Mouse (Mus musculus): ENCODE measurements around the gene Aox3. TPM values are rescaled to one million over a fixed set of nuclear protein-coding genes. Genes with fewer than 3 reads are reported as not detected.

Aox3 gene
- polyA plus RNA-seq, 1 experiment from 2014 or later = 0.20 TPM

DNA sequence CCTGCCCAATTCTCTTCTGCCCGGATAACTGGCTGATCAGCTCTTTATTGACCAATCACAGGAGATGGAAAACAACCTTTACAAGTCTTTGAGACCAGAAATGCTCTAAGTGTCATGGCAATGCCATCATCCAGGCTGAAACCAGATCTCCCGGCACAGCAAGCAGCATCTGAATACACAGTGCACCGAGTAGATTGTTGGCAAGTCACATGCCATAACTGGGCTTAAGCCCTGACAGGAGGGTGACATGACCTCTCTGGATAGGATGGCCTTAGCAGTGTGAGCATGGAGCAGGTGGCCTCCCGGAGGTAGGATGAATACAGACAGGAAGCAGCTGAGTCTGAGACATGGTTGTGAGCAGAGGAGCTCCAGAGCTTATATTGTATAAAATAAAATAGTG lies 32.5 kb upstream of the Aox3 start:
- no peak overlapping the region for H3K4me2 ChIP-seq
- no peaks in the 10 kb centered on the region for H3K9me3 ChIP-seq
- no peaks in the 10 kb centered on the region for H3K36me3 ChIP-seq (replicated peaks)
- H3K4me3 ChIP-seq (replicated peaks) = no peak overlapping the region
- H3K27me3 ChIP-seq = no peaks in the 10 kb centered on the region
- no peaks in the 10 kb centered on the region for H3K4me1 ChIP-seq
- no peak overlapping the region for H3K9ac ChIP-seq
- H3K27ac ChIP-seq = no peak overlapping the region
- WGBS = 85% methylated on average over 4 of the region's 4 CpGs
- ATAC-seq (ENCODE audit: low FRiP score) = no peak

DNA sequence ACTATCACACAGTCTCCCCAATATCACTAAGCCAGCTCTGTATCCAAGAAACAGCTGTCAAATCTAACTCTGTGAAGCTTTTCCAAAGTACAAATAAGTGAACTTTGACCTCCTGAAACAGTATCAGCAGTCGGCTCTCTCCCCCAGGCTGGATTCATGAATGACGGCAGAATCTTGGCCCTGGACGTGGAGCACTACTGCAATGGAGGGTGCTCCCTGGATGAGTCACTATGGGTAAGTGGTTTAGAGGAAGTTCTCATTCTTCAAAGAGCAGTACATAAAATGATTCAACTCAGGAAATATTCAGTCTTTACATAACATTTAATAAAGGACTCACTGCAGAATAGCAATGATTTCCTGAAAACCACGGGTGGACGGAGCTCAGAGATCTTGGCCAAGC lies 31.6 kb upstream of the Aox3 start:
- ATAC-seq (ENCODE audit: low FRiP score) = no peak
- H3K4me3 ChIP-seq (replicated peaks) = no peak overlapping the region
- no peak overlapping the region for H3K4me2 ChIP-seq
- no peaks in the 10 kb centered on the region for H3K4me1 ChIP-seq
- WGBS = 89% methylated on average over 5 of the region's 5 CpGs
- H3K36me3 ChIP-seq (replicated peaks) = no peaks in the 10 kb centered on the region
- H3K9ac ChIP-seq = no peak overlapping the region
- no peaks in the 10 kb centered on the region for H3K27me3 ChIP-seq
- H3K27ac ChIP-seq = no peak overlapping the region
- H3K9me3 ChIP-seq = no peaks in the 10 kb centered on the region

DNA sequence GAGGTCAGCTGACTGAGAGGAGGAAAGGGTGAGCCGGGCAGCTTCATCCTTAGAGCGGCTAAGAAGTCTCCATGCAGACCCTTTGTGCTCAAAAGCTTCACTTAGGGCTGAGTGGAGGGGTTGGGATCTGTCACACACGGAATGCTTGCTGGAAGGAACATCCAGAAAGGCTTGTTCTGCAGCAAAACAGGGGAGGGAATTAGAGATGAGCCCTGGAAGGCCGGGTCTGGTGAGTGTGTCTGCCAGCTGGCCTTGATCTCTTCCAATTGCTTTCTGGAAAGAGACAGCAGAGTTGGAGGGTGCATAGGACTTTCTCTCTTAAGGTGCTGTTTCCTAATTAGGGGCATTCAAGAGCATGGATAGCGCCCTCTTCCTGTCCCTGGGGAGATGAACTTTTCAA lies 23.6 kb upstream of the Aox3 start:
- H3K36me3 ChIP-seq (replicated peaks) = no peaks in the 10 kb centered on the region
- no peak overlapping the region for H3K9ac ChIP-seq
- H3K27ac ChIP-seq = no peak overlapping the region
- H3K9me3 ChIP-seq = no peaks in the 10 kb centered on the region
- H3K4me2 ChIP-seq = no peak overlapping the region
- H3K4me3 ChIP-seq (replicated peaks) = no peak overlapping the region
- no peaks in the 10 kb centered on the region for H3K27me3 ChIP-seq
- H3K4me1 ChIP-seq = no peaks in the 10 kb centered on the region
- ATAC-seq (ENCODE audit: low FRiP score) = no peak
- WGBS = 74% methylated on average over 5 of the region's 5 CpGs

DNA sequence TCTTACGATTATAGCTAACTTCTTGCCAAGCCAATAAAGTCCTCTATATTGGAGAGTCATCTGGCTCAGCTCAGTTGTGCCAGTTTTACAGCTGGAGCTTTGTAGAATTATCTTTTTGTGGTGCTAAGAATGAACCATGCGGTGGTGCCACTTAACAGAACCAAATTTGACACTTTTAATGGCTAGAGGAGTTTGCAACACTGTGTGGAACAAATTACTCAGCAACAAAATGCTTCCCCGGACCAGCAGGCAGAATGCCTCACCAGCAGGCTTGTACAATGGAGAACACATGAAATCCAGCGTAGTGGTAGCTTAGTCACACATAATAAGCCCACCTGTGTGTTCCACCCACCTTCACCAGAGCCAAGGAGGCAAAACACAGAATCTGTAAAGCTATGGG lies 22.7 kb upstream of the Aox3 start:
- no peaks in the 10 kb centered on the region for H3K27me3 ChIP-seq
- no peaks in the 10 kb centered on the region for H3K4me1 ChIP-seq
- no peak for ATAC-seq (ENCODE audit: low FRiP score)
- no peak overlapping the region for H3K9ac ChIP-seq
- H3K4me2 ChIP-seq = no peak overlapping the region
- no peaks in the 10 kb centered on the region for H3K9me3 ChIP-seq
- no peak overlapping the region for H3K4me3 ChIP-seq (replicated peaks)
- no peak overlapping the region for H3K27ac ChIP-seq
- 87% methylated on average over 4 of the region's 4 CpGs for WGBS
- no peaks in the 10 kb centered on the region for H3K36me3 ChIP-seq (replicated peaks)

DNA sequence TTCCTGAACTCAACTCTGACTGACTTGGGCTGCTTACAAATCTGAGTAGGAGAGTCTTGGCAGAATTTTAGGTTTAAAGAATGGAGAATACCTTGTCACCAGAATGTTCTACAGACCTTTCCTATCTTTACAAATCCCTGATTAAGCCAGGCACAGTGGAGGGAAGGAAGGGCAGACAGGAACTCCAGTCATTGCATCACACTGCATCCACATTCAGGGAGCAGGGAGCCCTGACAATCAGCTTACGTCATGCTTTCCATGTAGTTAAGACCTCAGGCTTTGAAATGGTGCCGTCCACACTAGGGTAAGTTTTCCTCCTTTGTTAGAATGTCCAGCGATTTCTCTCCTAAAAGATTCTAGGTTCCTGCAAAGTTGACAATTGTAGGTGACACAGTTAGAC lies 21.7 kb upstream of the Aox3 start:
- Histone ChIP-seq H3K9me3 (no peaks in the 10 kb centered on the region), H3K27ac (no peak overlapping the region), H3K4me1 (no peaks in the 10 kb centered on the region), H3K27me3 (no peaks in the 10 kb centered on the region), H3K36me3 (replicated peaks) (no peaks in the 10 kb centered on the region), H3K4me3 (replicated peaks) (no peak overlapping the region), H3K9ac (no peak overlapping the region), H3K4me2 (no peak overlapping the region)
- WGBS = 74% methylated on average over 3 of the region's 3 CpGs
- no peak for ATAC-seq (ENCODE audit: low FRiP score)

DNA sequence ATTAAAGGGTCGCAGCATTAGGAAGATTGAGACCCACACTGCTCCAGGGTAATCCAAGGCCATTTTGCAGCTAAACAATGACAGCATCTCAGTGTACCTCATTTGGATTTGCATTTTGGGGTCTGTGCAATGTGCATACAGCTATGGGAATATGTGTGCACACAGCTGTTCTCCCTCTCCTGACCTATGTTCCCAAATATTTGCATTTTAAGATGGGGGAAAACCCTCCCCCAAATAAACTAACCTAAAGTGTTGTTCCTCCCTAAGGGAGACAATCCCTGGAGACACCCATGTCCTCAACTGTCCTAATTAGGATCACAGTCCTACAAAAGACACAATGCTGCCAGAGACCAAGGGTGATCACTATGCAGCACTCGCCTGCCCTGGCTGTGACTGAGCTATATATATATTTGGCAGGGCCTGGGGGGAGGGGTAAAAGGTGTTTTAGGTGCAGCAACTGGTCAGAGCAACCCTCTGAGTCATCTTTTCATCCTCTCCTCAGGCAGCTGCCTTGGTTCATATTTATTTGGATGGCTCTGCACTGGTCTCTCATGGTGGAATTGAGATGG lies 20.9 kb upstream of the Aox3 start:
- no peaks in the 10 kb centered on the region for H3K4me1 ChIP-seq

DNA sequence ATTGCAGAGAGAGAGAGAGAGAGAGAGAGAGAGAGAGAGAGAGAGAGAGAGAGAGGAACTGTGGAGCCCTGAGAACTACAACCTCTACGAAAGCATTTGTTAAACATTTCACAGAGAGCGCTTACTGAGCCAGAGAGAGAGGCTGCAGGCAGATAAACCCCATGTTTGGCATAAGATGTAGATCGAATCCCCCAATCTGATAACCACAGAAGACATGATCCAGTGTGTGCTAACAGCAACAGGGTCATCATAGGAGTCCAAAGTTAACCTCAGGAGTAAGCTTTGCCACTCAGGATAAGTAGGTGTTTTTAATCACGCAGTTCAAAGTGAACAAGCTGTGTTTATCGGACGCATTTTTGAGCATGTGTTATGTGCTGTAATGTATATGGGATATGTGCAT lies 15.6 kb upstream of the Aox3 start:
- Histone ChIP-seq H3K27ac (no peak overlapping the region), H3K9me3 (no peaks in the 10 kb centered on the region), H3K36me3 (replicated peaks) (no peaks in the 10 kb centered on the region), H3K4me2 (no peak overlapping the region), H3K27me3 (no peaks in the 10 kb centered on the region), H3K4me1 (no peaks in the 10 kb centered on the region), H3K4me3 (replicated peaks) (no peak overlapping the region), H3K9ac (no peak overlapping the region)
- no peak for ATAC-seq (ENCODE audit: low FRiP score)
- WGBS = 87% methylated on average over 6 of the region's 6 CpGs

More for the DNA sequence above, 20.9 kb upstream of the Aox3 start:
- no peak overlapping the region for H3K27ac ChIP-seq
- no peak overlapping the region for H3K4me3 ChIP-seq (replicated peaks)
- H3K36me3 ChIP-seq (replicated peaks) = no peaks in the 10 kb centered on the region
- H3K9me3 ChIP-seq = no peaks in the 10 kb centered on the region
- ATAC-seq (ENCODE audit: low FRiP score) = no peak
- H3K4me2 ChIP-seq = no peak overlapping the region
- no peak overlapping the region for H3K9ac ChIP-seq
- WGBS = 82% methylated on average over 2 of the region's 2 CpGs
- H3K27me3 ChIP-seq = no peaks in the 10 kb centered on the region

DNA sequence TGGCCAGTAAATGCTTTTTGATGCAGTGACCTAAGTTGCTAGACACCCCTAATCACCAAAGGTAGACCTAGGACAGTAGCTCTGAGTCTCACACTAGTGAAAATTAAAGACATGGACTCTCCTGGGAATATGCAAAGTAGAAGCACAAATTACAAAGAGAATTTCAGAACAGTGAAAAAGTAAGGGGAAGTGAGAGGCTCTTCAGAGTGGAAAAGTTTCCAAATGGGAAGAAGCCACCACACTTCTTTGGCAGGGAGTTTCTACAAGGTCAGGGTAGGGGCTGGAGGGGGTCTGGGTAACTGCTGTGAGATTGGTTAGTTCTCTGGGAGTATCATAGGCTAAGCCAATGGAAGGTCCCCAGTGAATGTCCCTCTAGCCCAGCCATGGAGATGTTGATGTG lies 13.8 kb upstream of the Aox3 start:
- no peaks in the 10 kb centered on the region for H3K36me3 ChIP-seq (replicated peaks)
- H3K9me3 ChIP-seq = no peaks in the 10 kb centered on the region
- no peaks in the 10 kb centered on the region for H3K27me3 ChIP-seq
- H3K4me1 ChIP-seq = no peaks in the 10 kb centered on the region
- no peak overlapping the region for H3K9ac ChIP-seq
- no peak overlapping the region for H3K4me2 ChIP-seq
- ATAC-seq (ENCODE audit: low FRiP score) = no peak
- H3K4me3 ChIP-seq (replicated peaks) = no peak overlapping the region
- no peak overlapping the region for H3K27ac ChIP-seq

DNA sequence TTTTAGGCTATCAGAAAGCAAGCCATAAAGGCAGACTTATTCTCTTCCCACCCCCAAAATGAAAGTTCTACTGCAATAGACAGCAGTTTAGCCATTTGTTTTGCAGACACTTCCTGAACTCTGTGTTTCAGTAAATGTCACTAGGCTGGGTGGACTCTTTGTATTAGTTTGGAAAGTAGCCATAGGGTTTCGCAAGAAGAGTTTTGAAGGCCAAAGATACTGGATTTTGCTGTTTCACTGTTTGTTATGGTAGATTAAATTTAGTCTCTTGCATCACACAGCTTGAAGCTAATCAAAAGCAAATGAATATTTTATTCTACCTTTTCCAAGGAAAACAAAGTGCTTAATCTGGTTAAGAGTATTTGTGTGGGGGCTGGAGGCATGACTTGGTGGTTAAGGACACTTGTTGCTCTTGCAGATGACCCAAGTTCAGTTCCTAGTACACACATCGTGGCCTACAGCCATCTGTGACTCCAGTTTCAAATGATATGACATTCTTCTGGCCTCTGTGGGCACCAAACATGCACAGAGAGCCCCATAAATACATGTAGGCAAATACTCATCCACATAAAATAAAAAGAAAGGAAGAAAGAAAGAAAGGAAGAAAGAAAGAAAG lies 11.3 kb upstream of the Aox3 start:
- no peaks in the 10 kb centered on the region for H3K36me3 ChIP-seq (replicated peaks)
- no peak overlapping the region for H3K4me3 ChIP-seq (replicated peaks)
- H3K4me2 ChIP-seq = no peak overlapping the region
- no peaks in the 10 kb centered on the region for H3K27me3 ChIP-seq
- ATAC-seq (ENCODE audit: low FRiP score) = no peak
- no peak overlapping the region for H3K27ac ChIP-seq
- 72% methylated on average over 2 of the region's 2 CpGs for WGBS
- no peaks in the 10 kb centered on the region for H3K4me1 ChIP-seq
- H3K9me3 ChIP-seq = no peaks in the 10 kb centered on the region
- no peak overlapping the region for H3K9ac ChIP-seq

DNA sequence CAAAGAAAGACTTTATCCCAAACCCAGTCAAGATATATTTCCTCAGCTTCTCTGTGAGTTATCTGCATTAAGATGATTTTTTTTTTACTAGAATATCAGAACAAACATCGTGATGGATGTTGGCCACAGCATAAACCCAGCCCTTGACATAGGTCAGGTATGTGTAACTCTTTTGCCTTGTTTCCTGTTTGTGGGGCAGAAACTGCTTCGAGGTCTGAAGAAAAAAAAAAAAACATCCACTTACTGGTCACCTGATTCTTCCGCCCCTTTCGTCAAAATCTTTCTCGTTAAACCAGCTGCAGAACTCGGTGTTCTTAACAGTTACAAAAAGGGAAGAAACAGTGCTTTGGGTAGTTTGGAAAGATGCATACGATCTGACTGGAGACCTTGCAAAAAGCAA lies 10.4 kb upstream of the Aox3 start:
- H3K27ac ChIP-seq = no peak overlapping the region
- H3K4me2 ChIP-seq = no peak overlapping the region
- no peaks in the 10 kb centered on the region for H3K27me3 ChIP-seq
- no peaks in the 10 kb centered on the region for H3K4me1 ChIP-seq
- 82% methylated on average over 7 of the region's 7 CpGs for WGBS
- no peaks in the 10 kb centered on the region for H3K36me3 ChIP-seq (replicated peaks)
- H3K9ac ChIP-seq = no peak overlapping the region
- ATAC-seq (ENCODE audit: low FRiP score) = no peak
- no peak overlapping the region for H3K4me3 ChIP-seq (replicated peaks)
- no peaks in the 10 kb centered on the region for H3K9me3 ChIP-seq

DNA sequence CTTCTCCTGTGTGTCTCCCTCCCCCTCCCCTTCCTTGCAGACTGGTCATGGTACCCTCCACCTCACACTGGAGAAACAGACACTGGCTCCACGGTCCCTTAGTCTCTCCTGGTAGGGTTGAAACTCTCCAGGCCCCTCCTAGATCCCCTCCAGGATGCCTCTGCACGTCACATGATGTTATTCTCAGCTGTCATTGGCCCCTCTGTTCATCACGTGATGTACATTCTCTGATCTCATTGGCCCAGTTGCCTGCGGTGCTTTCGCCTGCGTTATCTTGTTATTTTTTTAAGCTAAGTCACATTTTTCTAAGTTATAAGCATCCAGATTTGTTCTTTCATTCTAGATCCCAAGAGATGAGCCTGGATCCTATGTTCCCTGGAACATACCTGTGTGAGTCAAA lies 7.2 kb upstream of the Aox3 start:
- Histone ChIP-seq H3K9ac (no peak overlapping the region), H3K36me3 (replicated peaks) (no peaks in the 10 kb centered on the region), H3K4me2 (no peak overlapping the region), H3K27me3 (no peaks in the 10 kb centered on the region), H3K27ac (no peak overlapping the region), H3K4me3 (replicated peaks) (no peak overlapping the region), H3K4me1 (no peaks in the 10 kb centered on the region), H3K9me3 (no peaks in the 10 kb centered on the region)
- 87% methylated on average over 6 of the region's 6 CpGs for WGBS
- ATAC-seq (ENCODE audit: low FRiP score) = no peak

DNA sequence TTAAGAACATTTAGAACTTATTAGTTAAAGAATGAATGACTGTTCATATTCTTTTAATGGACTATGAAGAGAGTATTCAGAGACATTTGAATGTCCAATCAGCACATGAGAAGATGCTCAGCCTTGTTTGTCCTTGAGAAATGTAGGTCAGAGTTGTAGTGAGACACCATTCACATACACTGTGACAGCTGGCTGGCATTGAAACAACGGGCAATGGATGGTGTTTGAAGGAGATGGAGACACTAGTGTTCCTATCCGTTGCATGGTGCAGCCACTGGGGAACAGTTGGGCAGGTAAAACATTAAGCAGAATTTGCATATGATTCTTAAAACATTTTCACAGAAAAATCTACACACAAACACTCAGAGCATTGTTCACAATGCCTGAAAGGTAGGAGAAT lies 5.9 kb upstream of the Aox3 start:
- no peaks in the 10 kb centered on the region for H3K4me1 ChIP-seq
- H3K4me3 ChIP-seq (replicated peaks) = no peak overlapping the region
- no peaks in the 10 kb centered on the region for H3K36me3 ChIP-seq (replicated peaks)
- H3K9me3 ChIP-seq = no peaks in the 10 kb centered on the region
- H3K9ac ChIP-seq = no peak overlapping the region
- no peaks in the 10 kb centered on the region for H3K27me3 ChIP-seq
- no peak overlapping the region for H3K27ac ChIP-seq
- ATAC-seq (ENCODE audit: low FRiP score) = no peak
- whole genome bisulfite sequencing = 81% methylated on average over 2 of the region's 2 CpGs
- H3K4me2 ChIP-seq = no peak overlapping the region

DNA sequence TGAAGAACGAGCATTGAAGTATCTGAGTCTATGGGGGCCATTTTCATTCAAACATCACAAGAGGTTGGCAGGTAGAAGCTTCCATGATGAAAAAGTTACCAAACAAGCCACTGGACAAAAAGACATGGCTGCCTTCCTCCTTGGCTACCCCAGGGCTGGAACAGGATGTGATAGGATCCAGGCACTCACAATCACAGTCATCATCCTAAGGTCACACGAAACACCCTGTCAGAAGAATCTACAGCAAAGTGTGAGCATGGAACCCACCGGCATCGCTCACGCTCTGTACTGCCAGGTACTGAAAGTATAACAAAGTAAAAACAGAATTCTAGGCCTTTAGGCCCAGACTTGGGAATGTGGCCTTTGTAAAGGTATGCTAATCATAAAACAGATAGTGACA lies 2.7 kb upstream of the Aox3 start:
- H3K4me3 ChIP-seq (replicated peaks) = no peak overlapping the region
- H3K9me3 ChIP-seq = no peaks in the 10 kb centered on the region
- 94% methylated on average over 5 of the region's 5 CpGs for WGBS
- H3K4me2 ChIP-seq = no peak overlapping the region
- no peaks in the 10 kb centered on the region for H3K4me1 ChIP-seq
- no peaks in the 10 kb centered on the region for H3K36me3 ChIP-seq (replicated peaks)
- no peaks in the 10 kb centered on the region for H3K27me3 ChIP-seq
- ATAC-seq (ENCODE audit: low FRiP score) = no peak
- H3K9ac ChIP-seq = no peak overlapping the region
- no peak overlapping the region for H3K27ac ChIP-seq
